Mouse (Mus musculus): ENCODE results near the gene Tagln.

DNA sequence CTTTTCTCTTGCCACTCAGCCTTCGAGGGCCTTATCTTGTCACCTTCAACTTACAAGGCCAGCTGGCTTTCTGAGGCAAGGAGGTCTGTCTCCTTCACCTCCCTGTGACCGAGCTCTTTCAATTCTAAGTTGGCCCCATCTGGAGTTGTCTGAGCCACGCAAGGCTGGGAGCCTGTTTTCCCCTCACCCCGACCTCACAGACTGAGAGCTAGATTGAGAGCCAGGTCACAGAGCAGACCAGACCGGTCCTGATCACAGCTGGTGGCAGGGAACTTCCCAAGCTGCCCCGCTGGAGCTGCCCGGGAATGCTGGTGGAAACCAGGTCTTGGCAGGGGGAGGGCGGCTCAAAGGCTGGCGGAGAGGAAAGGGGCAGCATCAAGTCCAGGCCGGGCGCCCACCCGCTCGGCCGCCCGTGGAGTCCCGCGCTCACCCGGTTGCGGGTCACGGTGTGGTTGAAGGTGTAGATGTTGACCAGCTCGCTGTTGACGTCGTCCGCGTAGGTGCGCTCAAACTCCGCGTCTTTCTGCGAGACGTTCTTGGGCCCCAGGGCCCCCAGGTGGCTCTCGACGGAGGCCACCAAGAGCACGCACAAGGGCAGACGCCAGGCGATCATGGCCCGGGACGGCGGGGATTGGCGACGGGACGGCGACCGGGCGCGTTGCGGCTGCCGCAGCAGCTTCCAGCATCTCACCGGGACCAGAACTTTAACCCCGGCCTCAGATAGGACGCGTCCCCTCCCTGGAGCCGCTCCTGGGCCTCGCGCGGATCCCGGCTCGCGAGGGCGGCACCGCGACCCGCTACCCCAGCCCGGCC, 18.6 kb upstream of the Tagln start:
- TF ChIP-seq CTCF (IDR thresholded peaks at IDR 0.05; ENCODE audit: extremely low read depth, insufficient read depth, insufficient read length, insufficient replicate concordance) = no peak
- no peak for TF ChIP-seq POLR2A (IDR thresholded peaks at IDR 0.05; ENCODE audit: low read depth, low read length)

Data from spleen, adult 2 months (tissue).